Mouse (Mus musculus) spleen, postnatal 4 days (tissue): ENCODE data around the gene Cry2.
"Not testable (repeated sequence)": the region's sequence is repeated elsewhere in the genome, so short reads cannot be mapped to it uniquely, and the experiment has no call there.

Source experiments
- DNase-seq, 2 experiments: peaks; one replicate each; pipeline ENCODE4 v3.0.0; 2022; ENCODE audit warnings: low spot score in 2 of 2

The Cry2 gene

GRCm38 (mm10) chr2:92433578-92434374 lies at the start of gene Cry2:
Cry2 (minus strand) TSS chr2:92434043.
- DNase-seq: peak; percentile 98

DNA sequence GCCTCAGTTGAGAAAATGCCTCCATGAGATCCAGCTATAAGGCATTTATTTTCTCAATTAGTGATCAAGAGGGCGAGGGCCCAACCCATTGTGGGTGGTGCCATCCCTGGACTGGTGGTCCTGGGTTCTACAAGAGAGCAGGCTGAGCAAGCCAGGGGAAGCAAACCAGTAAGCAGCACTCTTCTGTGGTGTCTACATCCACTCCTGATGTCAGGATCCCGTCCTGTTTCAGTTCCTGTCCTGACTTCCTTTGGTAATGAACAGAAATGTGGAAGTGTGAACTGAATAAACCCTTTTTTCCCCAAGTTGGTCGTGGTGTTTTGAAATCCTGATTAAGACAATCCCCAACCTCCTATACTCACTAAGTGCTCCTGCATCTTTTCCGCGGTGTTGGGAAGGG lies 49.7 kb upstream of the Cry2 start:
- no peak for DNase-seq

GRCm38 (mm10) chr2:92482551-92482950 lies 48.7 kb upstream of the Cry2 start:
- no peak for DNase-seq

DNA sequence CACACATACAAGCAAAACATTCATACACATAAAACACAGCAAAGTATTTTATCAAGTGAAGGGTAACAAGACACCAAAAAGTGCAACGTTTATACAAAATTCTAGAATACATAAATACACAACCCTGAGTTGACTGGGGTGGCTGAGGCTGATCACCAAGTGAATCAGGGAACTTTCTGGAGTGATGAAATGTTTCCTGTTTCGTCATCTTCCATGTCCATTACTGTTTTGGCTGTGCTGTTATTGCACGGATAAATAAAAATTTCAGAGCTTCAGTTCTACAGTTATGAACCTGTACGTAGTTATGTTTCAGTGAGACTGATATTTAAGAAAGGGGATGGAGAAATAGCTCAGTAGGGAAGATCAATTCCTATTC lies 44.5 kb upstream of the Cry2 start:
- no peak for DNase-seq

- DNase-seq: no peak
These were observed 43.9 kb upstream of the Cry2 start for GRCm38 (mm10) chr2:92477672-92478312.

DNA sequence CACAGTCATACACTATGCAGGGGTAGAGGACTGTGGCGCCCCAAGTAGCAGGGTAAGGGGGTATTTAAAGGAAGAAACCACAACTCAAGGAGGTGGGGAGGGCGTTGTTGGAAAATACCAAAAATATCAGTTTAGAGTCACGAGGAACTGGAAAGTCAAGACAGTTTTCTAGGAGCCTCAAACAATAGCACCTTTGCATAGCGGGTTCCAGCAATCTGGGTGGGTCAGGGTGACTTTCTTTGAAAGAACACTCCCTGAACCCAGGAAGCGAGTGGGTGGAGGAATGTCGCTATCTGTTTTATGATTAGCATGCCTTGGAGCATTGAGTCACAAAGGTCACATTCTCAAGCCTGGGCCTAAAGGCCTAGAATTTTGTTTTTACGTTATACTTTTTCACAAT lies 42.7 kb upstream of the Cry2 start:
- DNase-seq: not testable (repeated sequence)

GRCm38 (mm10) chr2:92475711-92476110 lies 41.9 kb upstream of the Cry2 start:
- no peak for DNase-seq

GRCm38 (mm10) chr2:92474920-92475319 lies 41.1 kb upstream of the Cry2 start:
- no peak for DNase-seq

DNA sequence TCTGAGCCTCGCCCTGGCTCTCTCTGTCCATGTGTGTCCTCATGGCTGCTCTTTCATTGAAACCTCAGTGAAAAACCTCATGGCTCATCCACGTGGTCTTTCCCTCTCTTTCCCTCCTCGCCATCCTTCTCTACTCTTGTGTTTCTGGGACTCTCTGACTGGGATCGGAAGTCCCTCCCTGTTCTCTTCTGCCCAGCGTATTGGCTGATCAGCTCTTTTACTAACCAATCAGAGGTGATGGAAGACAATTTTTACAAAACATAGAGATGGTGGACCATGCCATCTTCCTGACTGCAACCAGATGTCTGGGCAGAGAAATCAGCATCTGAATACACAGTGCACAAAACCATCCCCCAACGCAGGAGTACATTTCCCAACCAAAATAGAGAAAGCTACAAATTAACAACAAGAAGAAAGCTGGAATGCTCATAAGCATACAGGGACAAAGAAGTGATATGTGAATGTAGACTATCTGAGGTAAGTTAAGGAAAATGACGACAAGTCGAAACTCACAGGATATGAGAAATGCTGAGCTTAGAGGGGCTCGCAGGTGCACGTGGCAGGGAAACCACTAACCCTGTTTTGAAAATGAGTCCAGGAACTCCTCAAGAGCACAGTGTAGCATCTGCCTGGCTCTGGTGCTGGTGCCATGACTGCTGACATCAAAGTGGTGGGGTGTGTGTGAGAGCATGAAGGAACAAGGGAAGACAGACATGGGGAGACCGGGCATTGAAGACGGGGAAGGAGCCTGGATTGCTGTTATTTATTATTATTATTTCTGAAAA lies 38.2 kb upstream of the Cry2 start:
- no peak for DNase-seq

GRCm38 (mm10) chr2:92464690-92465089 lies 30.8 kb upstream of the Cry2 start:
- DNase-seq: no peak

DNA sequence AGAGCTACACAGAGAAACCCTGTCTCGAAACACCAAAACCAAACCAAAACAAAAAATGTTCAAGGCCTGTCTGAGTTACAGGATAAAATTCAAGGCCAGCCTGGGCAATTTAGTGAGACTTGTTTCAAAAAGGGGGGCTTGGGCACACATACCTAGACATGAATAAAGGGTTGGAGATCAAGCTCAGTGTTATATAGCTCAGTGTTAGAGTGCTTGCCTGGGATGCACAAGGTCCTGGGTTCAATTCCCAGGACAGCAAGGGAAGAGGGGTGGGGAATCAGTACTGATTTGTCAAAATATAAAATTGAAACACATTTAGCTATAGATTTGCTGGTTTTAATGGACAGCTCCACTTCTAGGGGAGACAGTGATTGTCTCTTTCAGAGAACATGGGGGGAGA lies 27.4 kb upstream of the Cry2 start:
- DNase-seq: no peak

- DNase-seq: peak; percentile 56 to 81
These were observed 26.3 kb upstream of the Cry2 start, which contains the start of gene Slc35c1 for GRCm38 (mm10) chr2:92459921-92460707. Slc35c1 (minus strand) TSS chr2:92460538.

DNA sequence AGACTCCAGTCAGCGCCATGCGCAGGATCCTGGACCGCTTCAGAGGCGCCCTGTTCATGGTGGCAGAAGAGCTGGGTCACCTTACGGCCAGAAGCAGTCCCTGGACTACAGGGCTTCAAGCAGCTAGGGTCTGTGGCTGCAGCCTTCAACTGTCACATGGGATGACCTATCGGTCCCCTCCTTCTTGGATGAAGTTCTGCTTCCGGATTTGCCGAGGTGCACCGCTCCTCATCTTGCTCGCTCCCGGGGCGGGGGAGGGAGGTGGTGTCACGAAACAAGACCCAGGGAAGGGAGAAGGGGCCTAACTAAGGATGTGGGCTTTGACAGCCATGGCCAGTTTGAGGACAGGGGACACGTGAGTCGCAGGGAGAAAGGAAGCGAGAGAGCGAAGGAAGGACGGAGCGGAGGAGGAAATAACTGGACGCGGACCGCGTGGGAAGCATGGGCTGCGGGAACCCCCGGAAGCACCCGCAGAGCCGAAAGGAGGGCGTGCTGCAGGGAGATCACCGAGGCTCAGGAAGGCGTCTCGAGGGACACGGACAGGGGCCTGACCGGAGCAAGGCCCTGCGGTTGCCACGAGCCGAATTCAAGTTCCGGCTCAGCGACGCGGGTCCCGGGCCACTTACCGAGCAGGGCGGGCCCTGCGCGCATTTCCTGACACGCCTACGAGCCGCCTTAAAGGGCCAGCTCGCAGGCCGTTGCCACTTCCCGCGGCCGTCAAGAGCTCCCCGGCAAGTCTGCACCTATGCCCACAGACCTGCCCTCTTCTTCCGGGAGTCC lies 25.5 kb upstream of the Cry2 start:
- DNase-seq: peak; percentile 79 to 90

DNA sequence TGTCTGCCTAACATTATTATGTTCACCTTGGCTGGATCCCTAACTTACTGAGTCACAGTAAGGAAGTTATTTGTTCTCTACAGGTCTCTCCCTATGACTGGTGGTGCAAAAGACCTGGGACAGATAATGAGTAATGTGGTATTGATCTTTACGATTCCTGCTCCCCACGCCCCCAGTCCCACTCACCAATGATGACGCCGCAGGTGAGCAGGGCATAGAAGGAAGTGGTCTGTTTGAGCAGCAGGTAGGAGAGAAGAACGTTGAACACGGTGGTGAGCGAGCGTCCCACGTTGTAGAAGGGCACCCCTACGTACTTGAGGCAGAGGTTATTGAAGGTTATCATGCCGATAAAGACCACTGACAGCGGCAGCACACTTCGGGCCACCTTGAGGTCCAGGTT lies 24.6 kb upstream of the Cry2 start:
- no peak for DNase-seq

DNA sequence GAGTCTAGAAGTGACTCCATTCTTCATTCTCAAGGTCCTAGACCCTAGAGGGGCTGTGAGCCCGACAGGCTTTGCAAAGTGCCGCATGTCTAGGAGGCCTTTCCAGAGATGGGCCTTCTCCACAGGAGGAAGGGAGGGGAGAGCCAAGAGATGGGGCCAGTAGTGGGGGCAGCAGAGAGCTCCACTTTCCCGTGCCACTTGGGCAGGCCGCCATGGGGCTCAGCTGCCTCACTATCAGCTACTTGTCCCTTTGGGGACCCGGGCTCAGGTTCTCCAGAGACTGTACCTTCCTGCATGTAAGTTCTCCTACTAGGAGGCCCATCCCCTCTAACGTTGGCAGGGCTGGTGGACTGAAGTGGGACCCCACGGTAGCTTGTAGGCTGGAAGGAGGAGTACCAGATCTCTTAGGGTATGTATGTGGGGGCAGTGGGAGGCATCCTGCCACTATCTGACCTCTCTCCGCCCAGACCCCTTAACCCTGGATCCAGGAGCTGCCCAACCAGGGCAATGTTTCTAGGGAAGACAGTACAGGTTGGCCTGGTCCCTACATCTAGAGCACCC lies 23.2 kb upstream of the Cry2 start:
- DNase-seq: no peak

GRCm38 (mm10) chr2:92455704-92456103 lies 21.9 kb upstream of the Cry2 start:
- DNase-seq: no peak

- no peak for DNase-seq
These were observed 20.3 kb upstream of the Cry2 start for GRCm38 (mm10) chr2:92454166-92454565.

DNA sequence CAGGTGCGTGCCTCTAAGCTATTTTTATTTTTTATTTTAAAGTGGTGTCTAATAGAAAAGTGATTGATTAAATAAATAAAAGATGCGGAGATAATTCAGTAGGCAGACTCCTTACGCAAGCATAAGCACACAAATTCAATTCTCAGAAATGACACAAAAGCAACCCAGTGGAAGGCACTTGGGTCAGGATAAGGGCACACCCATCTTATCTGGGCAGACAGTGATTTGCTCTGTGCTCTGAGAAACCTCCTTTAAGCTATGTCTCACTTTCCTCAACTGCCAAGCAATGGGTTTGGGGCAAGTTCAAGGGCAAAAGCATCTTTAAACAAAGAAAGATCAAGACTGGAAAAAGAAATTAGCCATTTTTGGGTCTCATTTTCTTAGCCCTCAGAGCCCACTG lies 17.3 kb upstream of the Cry2 start:
- no peak for DNase-seq

- DNase-seq: no peak
These were observed 13.4 kb upstream of the Cry2 start for GRCm38 (mm10) chr2:92447121-92447740.

- no peak for DNase-seq
These were observed 12.8 kb upstream of the Cry2 start for GRCm38 (mm10) chr2:92446656-92447055.
